Mouse (Mus musculus) cerebellum, adult 2 months (tissue): Measurements from ENCODE around the gene Prkce.

Source experiments
- CTCF ChIP-seq: fragments of 200-500 bp; IDR thresholded peaks from 2 replicates; pipeline ENCODE4 v1.5.1; 2011; ENCODE audit warnings: low read depth, mild to moderate bottlenecking, control low read depth, low read length, moderate library complexity, borderline replicate concordance; ENCODE audit not compliant: insufficient read depth
- POLR2A ChIP-seq: fragments of 200-500 bp; IDR thresholded peaks from 2 replicates; pipeline ENCODE4 v1.6.1; 2011; ENCODE audit warnings: low read length, control low read depth, borderline replicate concordance; ENCODE audit not compliant: insufficient read depth

DNA sequence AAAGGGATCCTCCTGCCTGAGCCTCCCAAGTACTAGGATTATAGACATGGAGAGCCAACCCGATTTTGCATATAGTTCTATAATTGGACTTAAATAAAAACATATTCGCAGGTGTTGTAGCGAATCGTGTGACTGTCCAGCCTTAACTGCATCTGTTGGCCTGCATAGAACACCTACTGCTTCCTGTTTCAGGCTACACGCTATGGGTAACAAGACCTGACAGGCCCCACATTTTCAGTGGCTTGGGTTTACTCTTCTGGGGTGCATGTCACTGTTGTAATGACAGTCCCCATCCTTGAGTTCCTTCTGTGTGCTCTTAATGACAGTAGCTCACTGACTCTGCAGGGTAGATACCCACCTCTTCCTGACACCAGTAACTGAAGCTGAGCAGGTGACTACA lies 278.3 kb downstream of the Prkce start:
- TF ChIP-seq POLR2A (no peak), CTCF (no peak)
